Mouse (Mus musculus) myocyte (in vitro differentiated cells): ENCODE results near the gene Aim2.
"Not testable (repeated sequence)": the region's sequence is repeated elsewhere in the genome, so short reads cannot be mapped to it uniquely, and the experiment has no call there.

Experiments used
- CEBPB ChIP-seq: IDR thresholded peaks from 2 replicates; pipeline ENCODE4 v1.6.1; 2011; ENCODE audit warnings: mild to moderate bottlenecking, moderate library complexity; ENCODE audit not compliant: poor library complexity, insufficient read depth, severe bottlenecking
- E2F4 ChIP-seq: IDR thresholded peaks from one replicate; pipeline ENCODE4 v1.6.1; 2011; ENCODE audit warnings: mild to moderate bottlenecking, control low read depth, moderate library complexity; ENCODE audit not compliant: insufficient read depth
- MYOD1 ChIP-seq, 3 experiments: IDR thresholded peaks; one replicate each; pipeline ENCODE4 v1.6.1; 2011; ENCODE audit warnings: control low read depth in 2 of 3, low read depth in 2 of 3, mild to moderate bottlenecking in 2 of 3, moderate library complexity in 1 of 3; ENCODE audit not compliant: insufficient read length in 2 of 3, control insufficient read depth in 1 of 3
- MYOG ChIP-seq, 3 experiments: IDR thresholded peaks; one replicate each; pipeline ENCODE4 v1.6.1; 2011; ENCODE audit warnings: control low read depth in 2 of 3, low read depth in 2 of 3, mild to moderate bottlenecking in 2 of 3; ENCODE audit not compliant: insufficient read length in 2 of 3, control insufficient read depth in 1 of 3, insufficient read depth in 1 of 3
- POLR2A ChIP-seq: IDR thresholded peaks from one replicate; pipeline ENCODE4 v1.6.1; 2011; ENCODE audit warnings: low read depth, mild to moderate bottlenecking, control low read depth, moderate library complexity; ENCODE audit not compliant: insufficient read length
- POLR2AphosphoS2 ChIP-seq: IDR thresholded peaks from one replicate; pipeline ENCODE4 v1.6.1; 2011; ENCODE audit warnings: low read depth, control low read depth; ENCODE audit not compliant: insufficient read length
- SRF ChIP-seq: IDR thresholded peaks from one replicate; pipeline ENCODE4 v1.6.1; 2011; ENCODE audit warnings: low read depth; ENCODE audit not compliant: control insufficient read depth, insufficient read length
- TCF12 ChIP-seq: IDR thresholded peaks from one replicate; pipeline ENCODE4 v1.6.1; 2011; ENCODE audit warnings: mild to moderate bottlenecking, control low read depth; ENCODE audit not compliant: poor library complexity, insufficient read depth, severe bottlenecking
- USF1 ChIP-seq: IDR thresholded peaks from one replicate; pipeline ENCODE4 v1.6.1; 2011; ENCODE audit warnings: low read depth, mild to moderate bottlenecking, control low read depth, moderate library complexity

DNA sequence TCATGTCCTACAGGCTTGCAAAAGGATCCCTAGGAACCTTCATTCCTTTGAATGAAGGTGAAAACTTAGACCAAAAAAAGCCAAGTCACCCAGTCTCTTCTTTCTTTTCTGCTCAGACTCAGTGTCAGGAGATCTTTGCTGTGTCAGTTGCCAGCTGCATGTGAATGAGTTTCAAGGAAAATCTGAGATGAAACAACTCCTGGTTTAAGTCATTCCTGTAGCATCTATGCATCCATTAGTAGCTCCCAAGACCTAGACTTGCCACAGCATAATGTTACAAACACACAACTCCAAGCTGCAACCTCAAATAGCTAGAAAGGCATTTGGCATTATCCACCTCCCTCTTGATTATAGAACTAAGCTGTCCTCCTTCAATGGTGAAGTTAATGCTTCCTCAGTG lies 140.8 kb downstream of the Aim2 start:
- not testable (repeated sequence) for TF ChIP-seq USF1; TCF12; POLR2A; SRF; CEBPB; E2F4; POLR2AphosphoS2; MYOD1 (IDR thresholded peaks at IDR 0.05; ENCODE audit: control insufficient read depth in 1 of 3, insufficient read length in 2 of 3, low read depth in 2 of 3); MYOG (IDR thresholded peaks at IDR 0.05; ENCODE audit: control insufficient read depth in 1 of 3, insufficient read depth in 1 of 3, insufficient read length in 2 of 3, low read depth in 2 of 3)
